Mouse (Mus musculus) lung, postnatal 25 days (tissue): ENCODE results near the gene Maff.

ENCODE experiments used
- DNase-seq: peaks from one replicate; pipeline ENCODE4 v3.0.0; 2022; ENCODE audit warnings: low spot score

Gene Maff

GRCm38 (mm10) chr15:79396736-79397135, 50.3 kb downstream of the Maff start:
- DNase-seq: peak; percentile 88

DNA sequence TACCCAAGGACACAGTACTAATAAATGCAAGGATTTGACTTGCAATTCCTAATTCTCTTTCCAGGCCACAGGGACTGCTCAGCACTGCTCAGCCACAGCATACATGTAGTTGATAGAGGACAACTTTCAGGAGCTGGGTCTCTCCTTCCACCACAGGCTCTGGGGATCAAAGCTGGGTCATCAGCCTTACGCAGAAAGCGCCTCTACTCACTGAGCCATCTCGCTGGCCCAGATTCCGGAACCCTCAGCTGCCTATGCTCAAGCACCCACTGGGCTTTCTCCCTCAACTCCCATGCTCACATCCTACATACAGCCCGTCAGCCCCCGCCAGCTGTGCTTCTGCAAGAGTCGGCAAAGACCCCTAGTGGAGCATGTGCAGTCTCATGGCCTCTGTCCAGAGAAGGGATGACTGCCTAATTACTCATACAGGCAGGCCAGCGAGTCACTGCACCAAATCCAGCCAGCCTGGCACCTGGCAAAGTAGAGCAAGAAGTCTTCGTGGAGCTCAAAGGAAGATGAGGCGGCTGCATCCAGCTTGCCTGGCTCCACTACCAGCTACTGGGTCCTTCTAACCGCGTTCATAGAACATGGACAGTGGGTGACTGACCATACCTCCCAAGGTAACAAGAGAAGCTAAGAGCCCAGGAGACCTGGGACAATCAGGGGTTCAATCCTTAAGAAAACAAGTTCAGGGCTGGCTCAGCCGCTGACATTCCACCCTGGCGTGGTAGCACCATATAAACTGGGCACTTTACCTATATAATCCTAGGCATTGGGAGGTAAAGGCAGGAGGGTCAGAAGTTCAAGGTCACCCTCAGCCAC, 53.0 kb downstream of the Maff start:
- DNase-seq: no peak

DNA sequence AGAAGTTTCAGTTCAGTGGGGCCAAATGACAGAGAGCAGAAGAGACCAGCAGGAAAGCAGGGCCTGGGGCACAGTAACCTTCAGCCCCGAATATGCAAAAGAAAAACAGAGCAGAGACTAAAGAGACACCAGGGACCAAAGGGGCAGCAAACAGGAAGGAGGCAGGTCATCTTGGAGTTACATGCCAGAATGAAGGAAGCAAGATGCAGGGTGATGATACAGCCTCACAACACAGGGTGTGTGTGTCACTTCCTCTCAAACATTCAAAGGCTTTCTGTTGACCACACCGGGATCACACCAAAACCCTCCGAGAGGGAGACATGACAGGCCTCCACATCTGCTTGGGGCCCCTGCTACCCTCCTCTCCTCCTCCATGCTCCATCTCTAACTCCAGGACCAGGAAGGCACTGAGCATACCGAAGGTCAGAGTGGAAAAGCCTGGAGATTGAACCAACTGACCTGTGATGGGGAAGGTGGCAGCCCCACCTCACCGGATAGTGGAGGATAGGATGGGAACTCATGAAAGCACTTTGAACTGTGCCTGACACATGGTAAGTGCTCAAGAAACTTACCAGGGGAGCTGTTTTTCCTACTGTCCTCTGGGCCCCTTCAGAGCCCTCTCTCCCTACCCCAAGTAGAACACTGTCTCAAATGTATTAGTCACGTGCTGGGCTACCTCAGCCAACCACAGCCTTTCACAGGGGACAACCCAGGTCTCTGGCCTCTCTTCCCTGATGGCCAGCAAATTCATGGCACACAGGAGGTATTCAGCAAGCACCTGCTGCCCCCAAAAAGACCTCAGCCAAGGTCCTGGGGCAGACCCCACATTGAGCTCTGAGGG, 53.9 kb downstream of the Maff start:
- no peak for DNase-seq

GRCm38 (mm10) chr15:79400975-79401365, 54.5 kb downstream of the Maff start:
- no peak for DNase-seq

DNA sequence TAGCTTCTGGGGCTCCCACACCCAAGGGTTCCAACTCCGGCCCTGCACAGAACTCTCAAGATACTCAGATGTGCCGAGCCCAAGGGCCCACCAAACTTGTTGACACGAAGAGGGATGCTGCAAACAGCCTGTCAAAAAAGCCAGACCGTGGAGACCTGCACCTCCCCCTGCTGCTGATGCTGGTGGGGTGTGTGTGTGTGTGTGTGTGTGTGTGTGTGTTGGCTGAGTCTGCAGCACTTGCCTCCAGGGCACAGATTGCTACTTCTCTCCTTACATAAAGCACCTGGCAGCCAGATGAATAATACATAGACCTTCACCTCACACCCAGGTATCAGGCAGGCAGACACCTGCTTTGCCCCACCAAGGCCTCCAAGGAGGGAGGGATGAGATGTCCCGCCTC, 55.8 kb downstream of the Maff start:
- DNase-seq: no peak

GRCm38 (mm10) chr15:79402836-79403762, 56.7 kb downstream of the Maff start, which contains the start of gene Tmem184b:
Gene Tmem184b (minus strand): TSS chr15:79403569.
- DNase-seq: peak; percentile 90

GRCm38 (mm10) chr15:79403763-79404210, 57.4 kb downstream of the Maff start:
- DNase-seq: no peak

DNA sequence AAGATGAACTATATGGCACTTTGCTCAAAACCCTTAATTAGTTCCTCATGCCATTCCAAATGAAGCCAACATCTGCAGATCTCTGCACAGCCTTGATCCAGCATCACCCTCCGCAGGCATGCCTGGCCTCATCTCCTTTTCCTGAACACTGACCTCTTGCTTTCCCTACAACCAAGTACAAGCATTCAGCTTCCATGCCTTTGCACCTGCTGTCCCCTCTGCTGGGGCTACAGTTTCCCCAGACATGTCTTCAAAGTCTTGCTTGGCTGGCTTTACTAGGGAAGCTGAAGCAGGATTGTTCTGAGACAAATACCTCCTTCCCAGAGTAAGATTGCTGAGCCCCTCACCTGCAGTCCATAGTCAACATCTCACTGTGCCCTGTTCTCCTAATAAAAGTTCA, 57.9 kb downstream of the Maff start:
- DNase-seq: no peak

- no peak for DNase-seq
Observed at GRCm38 (mm10) chr15:79406564-79406963, 60.1 kb downstream of the Maff start.
